Mouse (Mus musculus) stomach, embryonic 14.5 days (tissue): ENCODE results near the gene Il15ra. TPM values are rescaled to one million over a fixed set of nuclear protein-coding genes. Genes with fewer than 3 reads are reported as not detected.
A peak's percentile ranks its signal among the peaks of the same experiment; 100 is the strongest.

Experiments
- ATAC-seq: fragments of 200-750 bp; cut with Nextera tagmentation; 2 replicates; pipeline ENCODE4 v1.8.0; 2017; ENCODE audit warnings: low read depth, moderate TSS enrichment; ENCODE audit not compliant: insufficient number of reproducible peaks, insufficient read depth, low FRiP score
- H3K27ac ChIP-seq: fragments of 300-500 bp; sonication (generic); 2 replicates; pipeline ENCODE4 v1.5.1; 2014; ENCODE audit warnings: mild to moderate bottlenecking, low read length, moderate library complexity, mixed read lengths
- H3K27me3 ChIP-seq: fragments of 300-500 bp; sonication (generic); 2 replicates; pipeline ENCODE4 v1.6.1; 2014; ENCODE audit warnings: low read length, control low read depth, mixed read lengths; ENCODE audit not compliant: control insufficient read depth, insufficient read depth
- H3K36me3 ChIP-seq: fragments of 300-500 bp; sonication (generic); 2 replicates; pipeline ENCODE4 v1.6.1; 2014; ENCODE audit warnings: mild to moderate bottlenecking, control low read depth, low read length, moderate library complexity, mixed read lengths; ENCODE audit not compliant: control insufficient read depth, insufficient read depth
- H3K4me1 ChIP-seq: fragments of 300-500 bp; sonication (generic); 2 replicates; pipeline ENCODE4 v1.6.1; 2014; ENCODE audit warnings: low read length, control low read depth, mixed read lengths; ENCODE audit not compliant: control insufficient read depth, insufficient read depth
- H3K4me2 ChIP-seq: fragments of 300-500 bp; sonication (generic); replicated peaks from 2 replicates; pipeline ENCODE4 v1.6.1; 2014; ENCODE audit warnings: low read depth, low read length, control low read depth
- H3K4me3 ChIP-seq: fragments of 300-500 bp; sonication (generic); 2 replicates; pipeline ENCODE4 v1.5.1; 2014; ENCODE audit warnings: low read depth, low read length, control low read depth
- H3K9ac ChIP-seq: fragments of 300-500 bp; sonication (generic); replicated peaks from 2 replicates; pipeline ENCODE4 v1.6.1; 2014; ENCODE audit warnings: low read depth, mild to moderate bottlenecking, control low read depth, low read length, moderate library complexity, mixed read lengths
- H3K9me3 ChIP-seq: fragments of 300-500 bp; sonication (generic); 2 replicates; pipeline ENCODE4 v1.6.1; 2016; ENCODE audit warnings: low read depth, low read length, control low read depth; ENCODE audit not compliant: control insufficient read depth
- WGBS: fragments of 180-500 bp; shearing (Covaris S2); extraction: QIAGEN DNeasy Blood & Tissue Kit; methylation state at CpG from one replicate; pipeline ENCODE4 v1.1.7; 2014; 5-methylcytosine and 5-hydroxymethylcytosine counted together
- polyA plus RNA-seq: library from polyadenylated mRNA; unstranded; fragments of >200 nt; fragmentation: Nextera tagmentation; extraction: Ambion mirVana; gene quantifications from 2 replicates; pipeline ENCODE4 v1.2.1, GENCODE M21; 2014

Il15ra gene
- polyA plus RNA-seq, 1 experiment from 2014 or later: 0.80 TPM

DNA sequence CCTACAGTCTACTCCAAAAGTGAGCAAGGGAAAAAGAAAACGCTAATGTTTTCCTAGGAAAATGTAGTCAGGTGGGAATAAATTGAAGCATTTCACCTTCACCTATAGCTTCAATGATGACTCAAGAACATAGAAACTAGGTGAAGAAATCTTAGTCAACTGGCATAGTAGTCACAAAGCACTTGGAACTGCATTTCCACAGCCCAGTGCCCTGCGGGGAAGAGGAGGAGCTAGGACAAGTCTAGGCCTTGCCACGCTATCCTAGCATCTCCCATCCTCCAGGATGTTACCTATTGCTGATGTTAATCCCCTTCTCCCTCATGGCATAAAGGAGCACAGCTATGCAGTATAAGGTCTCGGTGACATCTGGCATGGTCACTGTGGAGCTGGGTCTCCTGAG, 57.5 kb downstream of the Il15ra start:
- no peak for ATAC-seq
- Histone ChIP-seq H3K9me3 (no peaks in the 10 kb centered on the region), H3K27me3 (no peaks in the 10 kb centered on the region), H3K9ac (no peak overlapping the region), H3K27ac (no peak overlapping the region), H3K4me3 (no peak overlapping the region), H3K36me3 (peaks cover 86% of the 10 kb centered on the region), H3K4me2 (no peak overlapping the region), H3K4me1 (no peaks in the 10 kb centered on the region)
- WGBS: 93% methylated on average over 4 of the region's 4 CpGs

DNA sequence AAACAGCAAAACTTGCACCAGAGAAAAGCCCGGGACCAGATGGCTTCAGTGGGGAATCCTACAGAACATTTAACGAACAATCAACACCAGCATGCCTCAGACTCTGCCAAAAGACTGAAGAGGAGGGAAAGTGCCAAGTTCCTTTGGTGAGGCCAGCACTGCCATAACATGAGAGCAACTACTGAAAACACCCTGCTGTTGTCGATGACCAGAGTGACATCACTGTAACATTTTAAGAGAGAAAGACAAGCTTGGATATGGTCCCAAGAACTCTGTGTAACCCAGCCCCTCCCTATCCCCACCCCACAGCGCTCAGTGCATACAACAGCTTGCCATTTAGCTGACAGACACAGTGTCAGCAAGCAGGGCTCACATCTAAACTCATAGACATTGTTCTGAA, 60.6 kb downstream of the Il15ra start:
- Histone ChIP-seq H3K4me1 (no peaks in the 10 kb centered on the region), H3K9ac (no peak overlapping the region), H3K9me3 (no peaks in the 10 kb centered on the region), H3K4me3 (no peak overlapping the region), H3K27me3 (no peaks in the 10 kb centered on the region), H3K27ac (no peak overlapping the region), H3K36me3 (peaks cover 71% of the 10 kb centered on the region), H3K4me2 (no peak overlapping the region)
- no peak for ATAC-seq
- WGBS: 83% methylated on average over 4 of the region's 4 CpGs

DNA sequence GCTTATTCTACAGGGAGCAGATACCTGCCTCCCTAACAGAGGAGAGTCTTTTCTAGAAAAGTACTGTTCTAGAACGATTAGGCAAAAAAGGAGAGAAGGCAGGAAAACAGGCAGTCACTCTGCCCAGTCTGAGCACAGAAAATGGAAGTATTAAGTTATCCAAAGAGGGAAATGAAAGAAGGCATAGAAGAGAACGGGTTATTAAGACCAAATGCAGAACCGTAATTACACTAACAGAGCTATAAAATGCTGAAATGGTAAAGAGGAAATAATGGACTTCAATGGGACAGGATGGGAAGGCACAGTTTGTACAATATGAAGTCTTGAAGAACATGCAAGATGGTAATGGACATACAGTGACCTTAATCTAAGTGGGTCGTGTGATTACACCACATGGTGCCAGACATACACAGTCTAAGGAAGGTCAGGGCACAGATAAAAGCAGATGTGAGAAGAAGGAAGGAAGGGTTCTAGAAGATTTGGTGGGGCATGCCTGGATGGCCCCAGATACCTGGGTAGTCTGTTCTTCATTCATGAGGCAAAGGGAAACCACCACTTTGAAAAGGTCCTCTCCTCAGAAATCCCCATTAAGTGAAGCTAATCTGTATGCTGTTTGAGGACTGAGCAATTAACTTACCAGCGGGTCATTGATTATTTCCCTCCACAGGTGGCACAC, 61.5 kb downstream of the Il15ra start:
- Histone ChIP-seq H3K4me3 (no peak overlapping the region), H3K9me3 (no peaks in the 10 kb centered on the region), H3K27ac (no peak overlapping the region), H3K27me3 (no peaks in the 10 kb centered on the region), H3K9ac (no peak overlapping the region), H3K4me2 (no peak overlapping the region), H3K4me1 (no peaks in the 10 kb centered on the region), H3K36me3 (peaks cover 68% of the 10 kb centered on the region)
- WGBS: 84% methylated on average over 5 of the region's 5 CpGs
- no peak for ATAC-seq

DNA sequence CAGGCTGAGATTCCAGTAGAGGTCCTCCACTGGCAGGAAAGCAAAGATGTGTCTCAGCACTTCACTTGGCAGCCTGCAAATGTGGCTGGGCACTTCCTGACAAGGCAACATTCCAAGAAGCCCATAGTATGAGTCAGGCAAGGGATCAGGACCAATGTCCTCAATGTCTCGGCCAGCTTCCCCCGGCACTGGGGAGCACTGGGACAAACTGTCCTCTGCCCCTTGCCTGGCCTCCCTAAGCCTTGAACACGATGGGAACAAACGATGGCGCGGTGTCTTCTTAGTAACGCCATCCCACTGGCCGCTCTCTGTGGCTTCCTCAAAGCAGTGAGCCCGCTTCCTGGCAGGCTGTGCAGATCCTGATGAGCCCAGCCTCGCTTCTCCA, 62.1 kb downstream of the Il15ra start:
- no peak overlapping the region for H3K4me3 ChIP-seq
- H3K36me3 ChIP-seq: peaks cover 62% of the 10 kb centered on the region
- H3K9me3 ChIP-seq: no peaks in the 10 kb centered on the region
- H3K27me3 ChIP-seq: no peaks in the 10 kb centered on the region
- no peaks in the 10 kb centered on the region for H3K4me1 ChIP-seq
- WGBS: 91% methylated on average over 10 of the region's 10 CpGs
- ATAC-seq: no peak
- H3K27ac ChIP-seq: no peak overlapping the region
- H3K4me2 ChIP-seq: no peak overlapping the region
- no peak overlapping the region for H3K9ac ChIP-seq

GRCm38 (mm10) chr2:11771701-11772100, 66.6 kb downstream of the Il15ra start:
- no peaks in the 10 kb centered on the region for H3K9me3 ChIP-seq
- WGBS: 82% methylated on average over 4 of the region's 4 CpGs

DNA sequence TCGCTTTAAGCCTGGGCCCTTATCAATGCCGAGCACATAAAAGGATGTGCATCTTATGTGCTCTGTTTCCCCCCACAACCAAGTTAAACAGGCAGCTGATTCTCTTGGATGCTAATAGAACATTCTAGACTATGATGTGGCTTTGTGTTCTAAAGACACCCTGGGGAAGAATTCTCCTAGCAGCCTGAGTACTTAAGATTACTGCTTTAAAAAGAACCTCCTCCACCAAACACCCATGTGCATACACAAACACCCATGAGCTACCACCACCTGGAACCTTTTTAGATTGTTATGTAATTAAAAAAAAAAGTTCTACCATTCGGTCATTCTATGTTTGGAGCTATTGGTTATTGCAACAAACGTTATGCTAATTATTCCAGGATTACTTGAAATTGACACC, 67.3 kb downstream of the Il15ra start:
- H3K4me3 ChIP-seq: no peak overlapping the region
- 83% methylated on average over 4 of the region's 4 CpGs for WGBS
- H3K9ac ChIP-seq: no peak overlapping the region
- ATAC-seq: no peak
- 0 out of 2 replicates have a peak, but pooled peaks cover 4% of the 10 kb centered on the region for H3K4me1 ChIP-seq
- no peaks in the 10 kb centered on the region for H3K27me3 ChIP-seq
- H3K36me3 ChIP-seq: peaks cover 12% of the 10 kb centered on the region; the same call in 1 of the 2 replicates
- no peak overlapping the region for H3K4me2 ChIP-seq
- no peak overlapping the region for H3K27ac ChIP-seq
- H3K9me3 ChIP-seq: no peaks in the 10 kb centered on the region

More at GRCm38 (mm10) chr2:11771701-11772100, 66.6 kb downstream of the Il15ra start:
- H3K27ac ChIP-seq: no peak overlapping the region
- no peak overlapping the region for H3K4me2 ChIP-seq
- ATAC-seq: no peak
- no peak overlapping the region for H3K4me3 ChIP-seq
- no peak overlapping the region for H3K9ac ChIP-seq
- 0 out of 2 replicates have a peak, but pooled peaks cover 4% of the 10 kb centered on the region for H3K4me1 ChIP-seq
- H3K27me3 ChIP-seq: no peaks in the 10 kb centered on the region
- H3K36me3 ChIP-seq: peaks cover 19% of the 10 kb centered on the region

- peaks cover 2% of the 10 kb centered on the region; the same call in 1 of the 2 replicates for H3K36me3 ChIP-seq
- H3K4me1 ChIP-seq: peaks cover 10% of the 10 kb centered on the region
- H3K4me2 ChIP-seq: no peak overlapping the region
- H3K4me3 ChIP-seq: no peak overlapping the region
- no peaks in the 10 kb centered on the region for H3K9me3 ChIP-seq
- H3K9ac ChIP-seq: no peak overlapping the region
- 87% methylated on average over 10 of the region's 10 CpGs for WGBS
- no peak for ATAC-seq
- no peak overlapping the region for H3K27ac ChIP-seq
- H3K27me3 ChIP-seq: no peaks in the 10 kb centered on the region
Measured at GRCm38 (mm10) chr2:11774426-11774825, 69.3 kb downstream of the Il15ra start.

- peaks cover 16% of the 10 kb centered on the region for H3K4me1 ChIP-seq
- WGBS: 83% methylated on average over 5 of the region's 5 CpGs
Measured at GRCm38 (mm10) chr2:11775121-11775520, 70.0 kb downstream of the Il15ra start.

GRCm38 (mm10) chr2:11776415-11776814, 71.3 kb downstream of the Il15ra start:
- H3K36me3 ChIP-seq: peaks cover 3% of the 10 kb centered on the region; the same call in 1 of the 2 replicates
- WGBS: 46% methylated on average over 8 of the region's 8 CpGs
- H3K4me3 ChIP-seq: peak overlapping the region; percentile 84
- H3K4me1 ChIP-seq: peaks cover 16% of the 10 kb centered on the region
- H3K27ac ChIP-seq: no peak overlapping the region
- no peaks in the 10 kb centered on the region for H3K9me3 ChIP-seq
- no peak for ATAC-seq
- H3K9ac ChIP-seq: peak overlapping the region; percentile 65
- no peaks in the 10 kb centered on the region for H3K27me3 ChIP-seq
- peak overlapping the region; percentile 76 for H3K4me2 ChIP-seq

More at GRCm38 (mm10) chr2:11775121-11775520, 70.0 kb downstream of the Il15ra start:
- H3K36me3 ChIP-seq: no peaks in the 10 kb centered on the region
- H3K27me3 ChIP-seq: no peaks in the 10 kb centered on the region
- H3K4me2 ChIP-seq: no peak overlapping the region
- H3K9me3 ChIP-seq: no peaks in the 10 kb centered on the region
- H3K27ac ChIP-seq: no peak overlapping the region
- no peak overlapping the region for H3K4me3 ChIP-seq
- no peak for ATAC-seq
- no peak overlapping the region for H3K9ac ChIP-seq
